ENCODE assay signal across 10 mouse cellular contexts in genomic region chr6:31874616-31875015, GRCm38 (mm10).
DNase-seq lines count a peak whose midpoint lies in the region; TF ChIP-seq lines count a peak whose summit lies in the region.
"Had no signal": no experiment of that assay in that cellular context is flagged by ENCODE, and none has a peak within 500 bp of the region (broad histone marks: within the 10 kb centered on the region; RNA-seq: fewer than 3 reads in every experiment).

No protein-coding gene starts in this region.

- H3K27me3 ChIP-seq in heart, embryonic 10.5 days (ENCODE audit: insufficient read depth, poor library complexity, severe bottlenecking): no peaks in the 10 kb centered on the region
- no peaks in the 10 kb centered on the region for H3K27me3 ChIP-seq in heart, adult 2 months (ENCODE audit: control insufficient read depth, insufficient read depth, low read length)

- no peaks in the 10 kb centered on the region for H3K36me3 ChIP-seq in heart, embryonic 10.5 days
- no peaks in the 10 kb centered on the region for H3K36me3 ChIP-seq in heart, adult 2 months (ENCODE audit: control insufficient read depth, insufficient read depth, low read length)
- H3K36me3 ChIP-seq: G1E had no signal

- H3K4me3 ChIP-seq in heart, embryonic 10.5 days: no peak overlapping the region
- H3K4me3 ChIP-seq in heart, adult 2 months: no peak overlapping the region

- H3K27ac ChIP-seq in heart, embryonic 10.5 days: no peak overlapping the region
- no peak overlapping the region for H3K27ac ChIP-seq in heart, adult 2 months

- H3K9ac ChIP-seq in heart, adult 2 months (ENCODE audit: low read depth, low read length): no peak overlapping the region

- no peaks in the 10 kb centered on the region for H3K9me3 ChIP-seq in heart, embryonic 10.5 days
- H3K9me3 ChIP-seq: G1E had no signal

- H3K79me2 ChIP-seq in heart, adult 2 months (replicated peaks; ENCODE audit: control insufficient read depth, insufficient read depth, low read length): no peaks in the 10 kb centered on the region

- peak; percentile 69 for DNase-seq in heart, adult 11 months
- DNase-seq in heart, postnatal 10 days: no peak
- DNase-seq in heart, embryonic 10.5 days (ENCODE audit: low spot score): peak; percentile 56
- DNase-seq in heart, adult 2 months: no peak
- DNase-seq: adrenal gland, postnatal 25 days; B cell, adult 2 months; cerebellum, adult 11 months; cerebellum, adult 11-12 months; cerebellum, adult 18-20 months had no signal

- WGBS in heart, embryonic 10.5 days: 76% methylated on average over 6 of the region's 6 CpGs
- WGBS in heart, adult 2 months: 83% methylated on average over 6 of the region's 6 CpGs

- no peak for TF ChIP-seq CTCF in heart, adult 2 months (IDR thresholded peaks at IDR 0.05)

- H3K4me1 ChIP-seq in heart, embryonic 10.5 days: peaks cover 7% of the 10 kb centered on the region
- H3K4me1 ChIP-seq in heart, adult 2 months (ENCODE audit: control insufficient read depth, insufficient read depth, low read length): no peaks in the 10 kb centered on the region

- TF ChIP-seq POLR2A in heart, adult 2 months (IDR thresholded peaks at IDR 0.05; ENCODE audit: insufficient read depth, low read depth, low read length): no peak

- intact Hi-C loops in heart, postnatal 10 days (cut with DNase I): no loop called here
- intact Hi-C loops in heart, adult 2 months (cut with DNase I): no loop called here

- no peak for TF ChIP-seq EP300 in heart, adult 2 months (IDR thresholded peaks at IDR 0.05; ENCODE audit: insufficient read depth, low read depth, low read length)

Comparison
In these comparisons a context has a peak if more than half of its experiments do, and no peak if none do; other contexts are left out.
1. DNase-seq: peak in heart, adult 11 months (single experiment) and heart, embryonic 10.5 days (single experiment); none in heart, postnatal 10 days (0 of 2) and heart, adult 2 months (0 of 2).